Mouse (Mus musculus): ENCODE results near the gene Galnt12. TPM values are rescaled to one million over a fixed set of nuclear protein-coding genes. Genes with fewer than 3 reads are reported as not detected.

Galnt12 gene
- total RNA-seq, 2 experiments from 2014 or later = 0.74 to 0.77 TPM

DNA sequence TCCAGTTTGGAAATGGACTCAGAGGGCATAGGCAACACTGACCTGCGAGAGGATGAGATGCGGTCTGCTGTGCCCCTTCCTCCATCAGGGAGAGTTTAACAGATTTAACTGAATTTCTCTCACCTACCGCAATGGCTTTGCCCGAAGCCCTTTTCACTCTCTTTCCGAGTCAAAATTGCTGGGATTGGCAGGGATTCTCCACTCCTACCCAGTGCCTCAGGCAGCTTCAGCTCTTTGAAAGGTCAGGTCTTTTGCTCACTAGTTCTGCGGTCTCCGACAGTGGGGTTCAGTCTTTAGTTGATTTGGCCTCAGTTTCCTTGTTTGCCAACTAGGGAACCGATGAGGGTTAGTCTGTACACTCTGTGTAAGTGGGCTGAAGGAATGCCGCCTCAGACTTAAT, 1.5 kb downstream of the Galnt12 start:
- DNase-seq (ENCODE audit: low spot score in 2 of 2) = no peak

DNA sequence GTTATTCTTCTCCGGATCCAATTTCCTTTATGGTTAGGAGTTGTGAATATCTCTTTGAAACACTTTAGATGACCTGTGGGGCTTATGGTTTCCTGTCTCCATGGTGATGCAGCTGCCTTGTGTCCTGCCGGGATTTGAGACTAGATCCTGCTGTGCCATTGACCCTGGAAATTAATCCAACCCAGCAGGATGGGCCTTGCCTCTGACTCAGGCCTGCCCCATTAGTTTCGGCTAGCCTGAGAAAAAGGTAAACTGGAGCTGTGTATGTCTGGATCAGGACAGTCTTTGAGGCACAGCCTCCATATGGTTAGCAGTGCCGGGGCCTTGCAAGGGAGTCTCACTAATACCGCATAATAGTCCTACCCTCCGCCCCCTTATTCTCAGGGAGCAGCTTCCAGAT, 1.9 kb downstream of the Galnt12 start:
- no peak for DNase-seq (ENCODE audit: low spot score in 2 of 2)

DNA sequence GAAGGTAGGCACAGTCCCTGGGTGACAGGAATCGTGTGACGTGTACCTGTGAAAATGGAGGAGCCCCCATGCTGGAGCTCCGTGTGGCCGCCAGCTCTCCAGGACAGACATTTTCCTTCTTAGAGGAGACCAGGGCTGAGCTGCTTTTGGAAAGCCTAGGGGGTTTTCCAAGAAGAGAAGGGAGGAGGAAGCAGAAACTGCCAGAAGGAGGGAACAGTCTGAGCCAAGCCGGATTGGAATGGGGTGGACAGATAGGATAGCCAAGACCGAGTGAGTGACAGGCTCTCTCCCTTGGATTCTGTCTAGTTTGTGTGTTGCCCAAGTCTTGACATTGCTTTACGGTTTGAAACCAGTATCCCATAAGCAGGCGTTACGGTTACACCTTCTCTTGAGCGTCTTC, 11.9 kb downstream of the Galnt12 start:
- DNase-seq (ENCODE audit: low spot score in 2 of 2) = no peak

DNA sequence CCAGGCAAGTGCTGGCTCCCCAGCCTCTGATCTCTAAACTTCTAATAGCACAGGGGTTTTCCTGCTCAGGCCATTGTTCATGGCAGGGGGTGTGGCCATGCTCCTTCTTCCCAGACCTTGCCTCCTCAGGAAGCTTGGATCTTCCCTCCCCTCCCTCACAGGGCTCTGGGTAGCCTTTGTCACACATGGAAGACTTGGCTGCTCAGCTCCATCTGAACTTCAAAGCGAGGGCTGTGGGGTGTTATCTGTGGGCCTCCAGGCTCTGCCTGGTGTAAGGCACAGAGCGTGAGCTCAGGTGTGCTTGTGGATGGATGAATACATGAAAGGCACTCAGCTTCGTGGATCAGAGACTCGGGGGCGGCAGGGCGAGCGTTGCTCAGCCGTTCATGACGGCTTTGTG, 20.2 kb downstream of the Galnt12 start:
- DNase-seq (ENCODE audit: low spot score in 2 of 2) = no peak

DNA sequence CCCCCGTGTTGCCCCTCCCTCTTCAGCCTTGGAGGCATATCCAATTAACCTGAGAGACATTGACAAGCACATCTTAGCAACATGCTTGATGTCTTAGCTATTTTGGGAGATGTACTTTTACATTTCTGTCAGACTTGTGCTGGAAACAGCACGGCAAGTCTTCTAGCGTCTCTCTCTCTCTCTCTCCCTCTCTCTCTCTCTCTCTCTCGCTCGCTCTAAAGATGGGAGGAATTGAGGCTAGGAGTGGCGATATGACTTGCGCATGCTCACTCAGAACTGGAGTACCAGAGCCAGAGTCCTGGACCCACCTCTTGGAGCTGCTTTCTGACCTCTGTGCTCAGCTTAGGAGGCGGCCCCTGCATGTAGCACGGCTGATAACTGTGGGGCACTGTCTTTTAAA, 20.9 kb downstream of the Galnt12 start:
- DNase-seq (ENCODE audit: low spot score in 2 of 2) = no peak

DNA sequence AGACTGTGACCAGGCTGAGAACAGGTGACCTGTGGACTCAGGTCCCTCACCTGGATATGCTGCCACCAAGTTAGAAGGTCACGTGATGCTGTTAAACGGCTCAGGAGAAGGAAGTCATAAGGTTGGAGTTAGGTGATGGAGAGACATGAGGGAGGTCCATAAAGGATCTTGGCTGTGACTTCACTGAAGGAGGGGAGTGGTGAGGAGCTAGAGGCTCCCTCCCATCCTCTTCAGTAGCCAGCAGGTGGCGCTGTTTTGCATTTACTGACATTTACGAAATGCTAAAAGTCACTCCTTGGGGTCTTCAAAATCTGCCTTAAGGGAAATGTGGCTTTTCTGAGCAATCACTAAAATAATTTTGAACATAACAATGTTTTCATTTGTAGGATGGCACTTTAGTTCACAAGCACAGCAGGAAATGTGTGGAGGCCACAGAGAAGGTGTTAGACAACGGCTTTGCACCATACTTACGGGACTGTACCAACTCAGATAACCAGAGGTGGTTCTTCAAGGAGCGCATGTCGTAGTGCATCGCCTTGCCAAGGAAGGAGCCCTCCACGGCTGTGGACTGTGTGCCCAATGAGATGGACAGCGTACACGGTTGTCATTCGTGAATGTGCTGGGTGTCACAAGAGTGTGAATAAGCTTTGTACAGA, 30.5 kb downstream of the Galnt12 start:
- peak in 1 of 2 experiments; percentile 58 for DNase-seq (ENCODE audit: low spot score in 2 of 2)

DNA sequence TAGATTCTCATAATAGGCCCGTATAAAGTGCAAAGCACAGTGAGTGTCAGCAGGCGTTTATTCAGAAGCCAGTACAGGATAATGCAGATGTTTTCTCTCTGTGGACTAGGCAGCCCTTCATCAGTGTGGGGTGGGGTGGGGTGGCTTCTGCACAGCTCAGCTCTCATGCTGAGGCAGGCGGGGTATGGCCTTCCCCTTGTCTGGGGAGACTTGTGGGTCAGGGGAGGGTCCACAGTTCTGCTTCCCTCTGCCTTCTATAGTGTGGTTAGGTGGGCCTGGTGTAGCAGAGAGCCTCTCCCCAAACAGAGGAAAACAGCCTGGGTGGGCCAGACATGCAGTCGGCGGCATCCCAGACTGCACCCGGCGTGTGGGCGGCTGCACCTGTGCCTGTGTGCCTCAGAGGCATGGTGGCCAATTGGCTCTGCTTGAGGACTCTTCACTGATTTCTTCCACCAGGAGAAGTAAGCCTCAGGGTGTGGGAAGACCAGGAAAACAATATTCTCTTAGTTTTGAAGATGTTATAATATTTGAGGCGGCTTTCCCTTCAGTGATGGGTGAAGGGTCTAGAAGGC, 32.5 kb downstream of the Galnt12 start:
- DNase-seq (ENCODE audit: low spot score in 2 of 2) = peak; percentile 29 to 75

DNA sequence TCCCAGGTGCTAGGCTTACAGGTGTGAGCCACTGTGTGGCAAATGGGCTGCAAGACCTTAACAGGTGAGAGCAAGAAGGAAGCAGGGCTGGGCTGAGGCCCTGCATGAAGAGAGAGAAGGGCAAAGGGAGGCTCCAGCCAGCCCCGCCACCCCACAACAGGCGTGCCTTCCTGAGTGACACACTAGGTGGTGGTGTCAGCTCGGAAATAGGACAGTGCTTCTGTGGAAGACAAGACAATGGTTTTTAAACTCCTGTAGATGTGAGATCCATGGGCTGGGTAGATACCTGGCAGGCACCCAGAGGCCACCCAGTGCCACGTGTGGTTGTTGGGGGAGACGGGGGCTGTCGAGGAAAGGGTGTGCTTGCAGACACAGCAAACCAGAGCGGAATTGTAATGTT, 36.8 kb downstream of the Galnt12 start:
- peak; percentile 11 to 42 for DNase-seq (ENCODE audit: low spot score in 2 of 2)

DNA sequence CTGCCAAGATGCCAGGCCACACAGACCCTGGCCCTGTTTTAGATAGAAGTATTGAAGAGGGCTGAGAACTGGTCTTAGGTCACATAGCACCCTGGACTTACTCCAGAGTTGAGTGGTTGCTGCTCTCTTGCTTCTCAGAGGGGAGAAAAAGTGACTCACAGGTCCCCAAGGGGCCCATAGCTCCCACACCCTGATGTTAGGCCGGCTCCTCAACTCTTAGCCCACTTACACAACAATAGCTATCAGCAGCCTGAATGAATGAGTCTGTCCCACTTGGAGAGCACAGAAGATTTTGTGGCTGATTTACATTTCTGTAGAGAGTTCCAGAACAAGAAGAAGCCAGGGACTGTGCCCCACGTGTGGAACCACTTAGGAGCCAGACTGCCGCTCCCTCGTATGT, 37.9 kb downstream of the Galnt12 start:
- no peak for DNase-seq (ENCODE audit: low spot score in 2 of 2)

DNA sequence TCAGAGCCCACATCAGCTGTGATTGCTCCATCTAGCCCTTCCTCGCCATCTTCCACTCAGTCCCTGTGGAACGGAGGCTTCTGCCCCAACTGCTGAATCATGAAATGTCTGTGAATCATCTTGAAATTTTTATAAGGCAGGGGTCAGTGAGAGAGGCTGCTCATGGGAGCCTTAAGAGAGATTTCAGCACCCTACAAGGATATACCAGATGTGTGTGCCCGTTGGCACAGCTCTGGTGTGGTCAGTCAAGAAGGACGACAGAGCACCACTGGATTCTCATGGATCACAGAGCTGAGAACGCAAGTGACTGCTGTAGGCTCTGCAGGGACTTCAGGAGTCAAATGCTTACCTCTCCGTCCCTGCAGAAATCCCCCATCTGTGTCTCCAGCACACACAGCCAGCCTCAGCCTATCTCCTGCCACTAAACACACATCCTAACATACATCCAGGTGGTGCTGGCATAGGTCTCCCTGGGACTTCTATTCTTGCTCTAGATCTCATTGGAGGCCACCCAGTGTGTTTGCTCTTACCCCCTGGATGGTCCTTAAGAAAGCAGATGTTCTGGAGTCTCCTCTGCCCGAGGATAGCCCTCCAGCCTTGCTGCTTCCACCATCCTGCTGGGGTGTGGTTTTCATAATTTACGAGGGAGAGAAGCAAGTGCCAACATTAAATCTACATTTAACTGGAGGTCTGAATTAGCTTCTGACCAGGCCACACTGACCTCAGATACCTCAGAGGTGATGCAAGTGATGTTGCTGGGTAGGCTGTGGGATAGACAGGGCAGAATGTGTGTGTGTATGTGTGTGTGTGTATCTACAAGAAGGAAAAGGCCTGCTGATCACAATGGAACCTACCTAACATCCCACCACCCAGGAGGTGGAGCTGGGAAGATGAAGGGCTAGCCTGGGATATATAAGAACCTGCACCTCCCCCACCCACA, 38.7 kb downstream of the Galnt12 start:
- no peak for DNase-seq (ENCODE audit: low spot score in 2 of 2)

DNA sequence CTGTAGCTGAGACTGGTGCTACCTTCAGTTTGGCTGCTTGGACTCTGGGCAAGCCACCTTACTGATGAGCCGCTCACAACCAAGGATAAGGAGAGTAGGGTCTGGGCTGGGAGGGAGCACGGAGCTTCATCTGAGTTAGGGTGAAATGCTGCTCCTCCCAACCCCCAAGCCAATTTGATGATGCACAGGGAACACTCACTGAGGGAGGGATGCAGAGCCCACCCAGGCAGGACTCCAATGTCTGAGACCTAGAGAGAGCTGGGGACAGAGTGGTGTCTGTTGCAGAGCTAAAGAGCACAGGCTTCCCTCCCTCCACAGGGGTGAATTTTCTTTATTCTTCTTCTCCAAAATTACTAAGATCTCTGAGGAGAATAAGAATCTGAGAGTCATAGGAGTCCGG, 40.2 kb downstream of the Galnt12 start:
- no peak for DNase-seq (ENCODE audit: low spot score in 2 of 2)

DNA sequence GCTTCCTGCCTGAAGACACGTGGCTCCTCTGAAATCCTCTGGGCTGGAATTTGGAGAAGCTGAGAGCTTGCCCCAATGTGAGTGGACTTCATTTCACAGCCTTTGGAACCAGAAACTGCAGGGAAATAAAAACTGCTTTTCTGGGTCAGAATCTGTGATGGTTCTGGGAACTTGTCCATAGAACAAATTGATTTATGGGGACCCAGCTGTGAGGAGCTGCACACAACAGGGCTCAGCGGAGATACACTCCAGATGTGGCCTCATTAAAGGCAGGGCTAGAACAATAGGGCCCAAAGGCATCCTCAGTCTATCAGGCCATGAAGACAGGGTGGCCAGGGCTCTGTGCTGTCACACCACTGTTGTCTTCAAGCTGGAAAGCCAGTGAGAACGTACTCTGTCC, 40.7 kb downstream of the Galnt12 start:
- DNase-seq (ENCODE audit: low spot score in 2 of 2) = no peak

DNA sequence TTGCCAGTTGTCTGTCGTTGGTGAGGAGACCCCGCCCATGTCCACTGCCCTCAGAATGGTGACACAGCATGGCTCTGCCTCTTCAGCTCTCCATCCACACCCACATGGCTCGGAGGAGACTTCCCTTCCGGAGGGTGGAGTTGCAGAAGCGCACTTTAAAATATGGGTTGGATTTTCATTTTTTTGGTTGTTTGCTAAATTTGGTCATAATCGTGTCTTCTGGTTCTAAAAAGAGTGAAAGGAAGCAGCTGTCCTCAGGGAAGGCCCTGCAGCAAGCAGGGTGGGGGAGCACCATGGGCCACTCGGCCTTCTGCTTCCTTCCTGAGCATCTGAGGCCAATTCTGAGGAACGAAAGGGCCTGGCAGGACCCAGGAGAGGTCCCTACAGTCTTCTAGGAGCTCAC, 45.0 kb downstream of the Galnt12 start:
- DNase-seq (ENCODE audit: low spot score in 2 of 2) = no peak

DNA sequence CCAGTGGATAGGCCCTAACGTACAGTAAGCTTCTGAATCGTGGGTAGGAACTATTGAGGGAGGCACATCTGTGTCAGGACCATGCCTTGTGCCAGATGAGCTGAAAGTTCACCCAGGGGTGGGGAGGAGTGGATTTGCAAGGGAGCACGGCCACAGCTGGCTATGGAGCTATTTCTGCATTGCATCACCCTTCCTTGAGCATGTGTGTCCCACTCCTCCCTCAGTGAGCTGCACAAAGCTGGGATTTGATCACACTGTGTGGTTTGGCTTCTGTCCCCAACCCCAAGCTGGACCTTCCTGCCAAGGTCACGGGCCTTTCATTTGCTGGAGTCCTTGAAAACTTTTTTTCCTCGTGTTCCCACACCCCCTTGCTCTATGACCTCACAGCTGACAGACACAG, 45.8 kb downstream of the Galnt12 start:
- no peak for DNase-seq (ENCODE audit: low spot score in 2 of 2)

DNA sequence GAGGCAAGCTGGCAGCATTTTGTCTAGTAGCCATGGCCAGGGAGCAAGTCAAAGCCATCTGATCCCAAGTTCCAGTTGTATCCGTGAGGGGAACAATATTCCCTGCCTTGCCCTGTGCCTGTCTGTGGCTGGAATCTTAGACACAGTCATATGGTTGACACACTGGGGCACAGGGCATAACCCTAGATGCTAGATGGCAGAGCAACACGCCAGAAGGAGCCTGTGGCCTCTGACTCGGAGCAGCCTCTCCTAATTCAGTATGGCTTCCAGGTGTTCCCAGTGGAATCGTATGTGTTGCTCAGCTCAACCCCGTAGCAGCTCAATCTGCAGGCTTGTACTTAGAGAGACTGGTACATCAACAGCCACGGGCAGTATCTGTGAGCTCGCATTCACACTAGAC, 46.7 kb downstream of the Galnt12 start:
- no peak for DNase-seq (ENCODE audit: low spot score in 2 of 2)

DNA sequence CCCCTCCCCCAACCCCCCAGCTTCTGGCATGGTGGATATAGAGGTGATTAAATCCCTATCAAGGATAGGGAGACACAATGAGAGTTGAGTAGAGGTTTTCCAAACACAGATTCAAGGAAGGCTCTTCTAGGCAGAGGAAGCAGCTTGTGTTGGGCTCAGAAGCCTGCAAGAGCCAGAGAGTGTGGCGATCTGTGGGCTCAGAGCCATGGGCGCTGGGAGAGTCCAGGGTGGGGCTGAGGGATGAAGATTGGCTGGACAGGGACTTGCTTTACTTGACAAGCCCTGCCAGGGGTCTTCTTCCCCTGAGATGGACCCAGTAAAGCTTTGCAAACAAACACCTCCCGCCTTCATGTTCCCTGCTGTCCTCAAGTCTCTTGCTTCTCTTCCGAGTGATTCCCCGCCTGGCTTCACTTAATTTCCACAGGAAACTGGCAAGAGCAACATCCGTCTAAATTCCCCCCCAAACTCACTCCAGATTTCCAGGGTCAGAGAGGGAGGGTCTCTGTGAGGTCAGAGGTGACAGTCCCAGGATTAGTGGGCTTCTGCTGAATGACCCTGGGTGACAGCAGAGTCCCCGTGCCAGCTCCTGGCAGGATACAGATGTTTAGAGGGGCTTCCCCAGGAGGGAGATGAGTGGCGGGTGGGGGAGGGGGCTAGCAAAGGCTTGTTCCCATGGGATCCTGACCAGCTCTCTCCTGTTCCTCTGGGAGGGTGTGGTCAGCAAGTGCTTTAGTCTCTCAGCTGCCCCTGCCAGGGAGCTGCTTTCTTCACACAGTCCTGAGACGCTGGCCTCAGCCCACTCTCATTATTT, 47.5 kb downstream of the Galnt12 start:
- DNase-seq (ENCODE audit: low spot score in 2 of 2) = no peak

DNA sequence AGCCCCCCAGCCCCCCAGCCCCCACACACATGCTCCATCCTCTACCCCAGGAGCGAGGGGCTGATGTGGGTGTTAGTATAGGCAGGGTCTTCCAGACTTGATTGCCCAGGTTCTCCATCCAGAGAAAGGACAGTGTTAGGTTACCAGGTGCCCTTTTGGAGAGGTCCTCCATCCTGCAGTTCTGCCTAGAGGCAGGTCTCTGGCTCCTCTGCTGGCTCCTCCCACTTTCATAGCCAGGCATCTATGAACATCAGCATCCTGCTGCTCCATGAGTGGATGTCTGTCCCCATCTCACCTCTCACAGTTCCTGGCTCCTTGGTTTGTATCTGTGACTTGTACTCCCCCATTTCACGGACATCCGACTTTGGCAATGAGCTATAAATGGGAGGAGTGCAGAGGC, 48.6 kb downstream of the Galnt12 start:
- no peak for DNase-seq (ENCODE audit: low spot score in 2 of 2)

DNA sequence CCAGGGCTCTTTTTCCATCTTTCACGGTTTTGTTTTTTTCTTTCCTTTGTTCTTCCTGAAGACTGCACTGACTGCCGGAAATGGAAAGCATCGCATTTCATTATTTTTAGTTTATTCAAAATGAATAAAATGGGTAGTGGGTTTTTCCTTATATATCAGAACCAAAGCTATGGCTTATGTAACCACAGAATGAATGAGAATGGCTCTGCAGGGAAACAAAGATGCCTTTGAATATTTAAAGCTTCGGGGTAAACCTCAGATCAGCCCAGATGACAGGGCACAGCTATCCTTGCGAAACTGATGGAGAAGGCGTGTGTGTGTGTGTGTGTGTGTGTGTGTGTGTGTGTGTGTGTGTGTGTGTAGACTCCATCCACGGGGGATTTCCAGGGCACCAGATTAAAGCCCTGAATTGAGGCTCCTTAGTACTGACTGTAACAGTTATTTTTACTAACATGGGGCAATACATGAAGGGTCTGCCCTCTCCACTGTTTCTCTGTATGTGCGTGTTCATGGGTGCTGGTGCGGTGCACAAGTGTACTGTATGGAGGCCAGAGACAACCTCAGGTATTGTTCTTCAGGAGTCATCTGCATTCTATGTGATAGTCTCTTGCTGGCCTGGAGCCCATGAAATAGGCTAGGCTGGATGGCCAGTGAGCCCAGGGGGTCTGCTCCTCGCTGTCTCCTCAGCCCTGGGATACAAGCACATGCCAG, 49.9 kb downstream of the Galnt12 start:
- DNase-seq (ENCODE audit: low spot score in 2 of 2) = no peak

DNA sequence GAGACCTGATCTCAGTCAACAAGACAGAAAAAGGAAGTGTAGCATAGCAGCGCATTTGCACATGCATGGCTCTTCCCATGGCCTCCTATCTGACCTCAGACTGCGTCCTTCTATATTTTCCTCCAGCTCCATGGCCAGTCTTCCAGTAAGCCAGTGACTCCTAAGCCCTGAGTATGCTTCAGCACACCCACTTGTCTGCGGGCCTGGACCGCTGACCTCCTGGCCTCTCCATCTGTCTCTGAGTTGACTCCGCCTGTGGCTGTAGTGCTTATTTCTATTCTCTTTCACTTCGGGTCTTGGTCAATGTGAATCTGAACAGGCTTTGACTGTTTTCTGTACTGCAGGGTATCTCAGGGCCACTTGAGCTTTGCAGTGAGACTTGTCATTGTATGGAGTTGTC, 52.1 kb downstream of the Galnt12 start:
- no peak for DNase-seq (ENCODE audit: low spot score in 2 of 2)

DNA sequence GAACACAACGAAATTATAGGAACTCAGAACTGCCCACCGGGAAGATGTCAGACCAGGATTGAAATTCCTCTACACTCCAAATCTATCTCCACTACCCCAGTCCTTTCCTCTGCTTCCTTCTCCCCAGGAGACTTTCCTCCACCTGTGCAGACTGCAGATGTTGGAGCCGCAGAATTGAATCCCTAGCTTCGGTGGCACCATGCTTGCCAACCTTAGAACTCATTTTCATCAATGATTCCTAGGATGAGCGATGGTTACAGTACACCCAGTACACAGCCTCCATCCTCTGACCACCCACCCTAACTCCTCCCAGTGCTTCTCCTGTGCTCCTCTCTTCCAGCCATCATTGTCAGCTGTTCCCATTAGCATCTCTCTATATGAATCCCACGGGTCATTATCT, 53.6 kb downstream of the Galnt12 start:
- DNase-seq (ENCODE audit: low spot score in 2 of 2) = no peak

DNA sequence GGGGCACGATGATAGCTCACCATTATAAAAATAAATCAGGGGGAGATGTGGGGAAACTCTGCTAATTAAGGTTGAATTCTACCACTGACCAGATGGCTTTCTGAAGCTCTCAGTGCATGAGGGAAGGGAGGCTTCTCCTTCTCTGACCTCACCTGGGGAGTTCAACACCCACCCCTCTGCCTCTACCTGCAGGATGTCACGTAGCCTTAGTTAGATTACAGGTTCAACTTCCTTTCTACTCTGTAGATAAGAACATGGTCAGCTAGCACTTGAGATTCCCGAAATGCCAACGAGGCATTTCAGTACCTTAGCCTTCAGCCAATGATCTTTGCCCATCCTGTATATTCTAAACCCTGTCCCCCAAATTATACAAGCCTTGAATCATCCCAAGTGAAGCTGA, 54.9 kb downstream of the Galnt12 start:
- no peak for DNase-seq (ENCODE audit: low spot score in 2 of 2)
